Mouse (Mus musculus): ENCODE data around the gene Atp5c1. TPM values are rescaled to one million over a fixed set of nuclear protein-coding genes. Genes with fewer than 3 reads are reported as not detected.

Gene Atp5c1
- total RNA-seq (2022), result 100 to 1,000 TPM; 236 to 253 (median 249) TPM

DNA sequence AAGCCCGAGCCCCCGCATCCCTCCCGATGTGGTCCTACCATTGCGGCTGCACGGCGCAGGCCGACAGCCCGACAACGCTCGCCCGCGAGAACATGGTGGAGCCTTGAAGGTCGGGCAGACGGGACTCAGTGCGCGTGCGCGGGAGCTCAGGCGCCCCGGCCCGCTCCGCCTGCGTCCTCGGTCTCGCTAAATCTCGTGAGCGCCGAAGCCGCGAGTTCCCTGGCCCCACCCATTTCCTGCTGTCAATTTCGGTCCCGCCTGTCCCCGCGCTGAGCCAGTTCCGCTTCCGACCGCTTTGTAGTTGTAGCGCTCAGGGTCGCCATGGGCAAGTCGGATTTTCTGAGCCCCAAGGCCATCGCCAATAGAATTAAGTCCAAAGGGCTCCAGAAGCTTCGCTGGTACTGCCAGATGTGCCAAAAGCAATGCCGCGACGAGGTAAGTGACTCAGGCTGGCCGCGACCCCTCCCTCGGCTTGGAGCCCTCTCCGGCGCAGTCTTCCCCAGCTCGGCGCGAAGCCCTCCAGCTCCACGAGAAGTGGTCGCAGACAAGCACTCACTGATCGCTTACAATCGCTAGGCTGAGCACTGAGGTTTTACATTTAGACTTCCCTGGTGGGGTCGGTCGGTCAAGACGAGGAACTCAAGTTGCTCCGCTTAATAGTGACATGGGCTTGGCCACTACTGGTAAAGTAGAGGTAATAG lies at the start of gene Atp5c1, which contains the start of gene Kin:
Gene Atp5c1 (minus strand): TSS at position 201 of the 701 bp plus-strand sequence.
Gene Kin (plus strand): TSS at position 284 of the 701 bp plus-strand sequence.
- peak; percentile 94 to 97 for DNase-seq (ENCODE audit: low spot score in 2 of 2)

DNA sequence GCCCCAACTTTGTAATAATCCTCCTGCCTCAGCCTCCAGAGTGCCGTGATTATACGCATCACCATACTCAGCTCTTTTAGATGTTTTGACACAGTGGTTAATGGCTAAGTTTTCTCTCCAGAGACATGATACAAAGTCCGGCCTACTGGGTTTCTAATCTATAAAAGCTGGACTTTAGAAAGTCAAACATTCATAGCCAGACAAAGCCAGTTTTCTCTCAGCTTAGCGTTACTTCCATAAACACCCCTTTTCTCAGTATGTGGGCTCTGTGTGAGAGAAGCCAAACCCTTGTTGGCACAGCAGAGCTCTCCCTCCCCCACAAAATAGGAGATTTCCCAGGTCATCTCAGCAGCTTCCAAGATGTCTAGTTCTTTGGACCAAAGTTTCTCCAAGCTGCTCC lies 48.3 kb upstream of the Atp5c1 start:
- no peak for DNase-seq (ENCODE audit: low spot score in 2 of 2)

DNA sequence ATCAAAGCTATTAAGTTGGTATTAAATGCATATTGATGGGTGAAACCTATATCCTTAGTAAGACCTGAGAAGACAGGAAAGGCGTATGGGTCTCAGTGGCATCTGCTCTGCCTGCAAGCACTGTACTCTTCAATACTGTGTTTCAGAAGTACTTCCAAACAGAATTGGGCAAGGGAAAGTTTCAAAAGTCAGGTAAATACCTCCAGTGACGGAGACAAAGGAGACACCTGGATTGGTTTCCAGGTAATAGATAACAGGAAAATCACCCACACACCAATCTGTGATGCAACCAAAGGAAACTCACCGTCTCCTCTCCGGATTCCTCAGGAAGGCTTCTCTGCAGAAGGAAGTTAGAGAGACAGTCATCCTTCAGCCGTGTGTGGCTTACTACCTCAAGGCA lies 47.2 kb upstream of the Atp5c1 start:
- DNase-seq (ENCODE audit: low spot score in 2 of 2), result no peak

DNA sequence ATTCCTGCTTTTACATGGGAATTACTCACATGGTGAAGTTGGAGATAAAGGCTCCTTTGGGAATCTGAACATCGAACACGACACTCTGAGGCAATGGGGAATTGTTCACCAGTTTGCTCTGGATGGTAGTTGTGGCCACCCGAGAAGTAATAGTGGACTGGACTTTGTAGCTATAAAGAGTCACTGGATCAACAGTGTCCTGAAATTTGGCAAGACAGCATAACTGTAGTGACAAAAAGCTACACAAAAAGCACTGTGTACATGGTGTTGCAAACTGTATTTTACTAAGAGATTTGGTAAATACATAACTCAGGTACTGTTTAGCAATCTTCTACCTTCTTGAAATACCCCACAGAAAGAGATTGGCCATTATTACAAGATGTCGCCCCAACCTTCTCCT lies 45.8 kb upstream of the Atp5c1 start:
- DNase-seq (ENCODE audit: low spot score in 2 of 2), result no peak

DNA sequence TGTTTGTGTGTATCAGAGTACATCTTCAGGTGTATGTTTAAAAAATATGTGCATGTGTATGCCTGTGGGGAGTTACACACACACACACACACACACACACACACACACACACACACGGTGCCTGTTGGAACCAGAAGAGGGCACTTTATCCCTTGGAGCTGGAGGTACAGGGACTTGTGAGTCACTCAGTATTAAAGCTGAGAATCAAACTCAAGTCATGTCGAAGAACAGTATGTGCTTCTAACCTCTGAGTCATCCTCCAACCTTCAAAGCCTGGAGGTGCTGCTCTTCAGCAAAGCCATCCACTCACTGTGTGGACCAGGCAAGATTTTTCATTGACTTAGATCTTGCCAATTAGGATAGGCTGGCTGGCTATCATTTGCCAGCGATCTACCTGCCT lies 41.5 kb upstream of the Atp5c1 start:
- DNase-seq (ENCODE audit: low spot score in 2 of 2), result no peak

DNA sequence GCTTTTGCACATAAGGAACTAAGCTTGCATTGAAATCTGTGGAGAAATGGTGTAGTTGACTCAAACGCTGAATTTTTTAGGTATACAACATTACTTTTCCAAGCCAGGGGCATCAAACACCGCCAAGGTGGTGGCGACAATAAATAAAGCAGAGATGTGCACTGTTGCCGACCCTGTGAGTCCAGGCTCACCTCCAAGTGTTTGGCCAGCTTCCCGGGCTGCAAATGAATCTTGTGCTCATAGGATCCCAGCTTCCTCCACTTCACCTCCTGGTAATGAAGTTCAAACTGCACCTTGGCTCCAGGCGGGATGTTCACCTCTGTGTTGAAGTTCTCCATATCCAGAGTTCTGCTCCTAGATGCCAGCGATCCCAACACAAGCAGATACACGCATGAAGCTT lies 39.0 kb upstream of the Atp5c1 start:
- no peak for DNase-seq (ENCODE audit: low spot score in 2 of 2)

DNA sequence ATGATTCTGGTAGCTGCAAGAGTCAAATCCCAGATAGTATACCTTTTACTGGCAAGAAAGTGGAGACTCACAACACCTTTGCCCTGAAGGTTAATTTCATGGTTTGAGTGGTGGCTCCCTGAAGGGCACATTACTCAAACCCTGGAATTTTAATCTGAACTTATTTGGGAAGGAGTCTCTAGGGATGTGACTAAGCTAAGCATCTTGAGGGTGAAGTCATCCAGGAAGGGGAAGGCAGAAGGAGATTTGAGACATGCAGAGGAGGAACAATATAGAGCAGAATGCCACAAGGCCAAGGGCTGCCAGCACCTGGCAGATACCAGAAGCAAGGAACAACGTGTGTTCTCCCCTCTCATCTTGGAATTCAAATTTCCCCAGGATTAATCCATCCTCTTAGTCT lies 38.4 kb upstream of the Atp5c1 start:
- DNase-seq (ENCODE audit: low spot score in 2 of 2), result no peak

DNA sequence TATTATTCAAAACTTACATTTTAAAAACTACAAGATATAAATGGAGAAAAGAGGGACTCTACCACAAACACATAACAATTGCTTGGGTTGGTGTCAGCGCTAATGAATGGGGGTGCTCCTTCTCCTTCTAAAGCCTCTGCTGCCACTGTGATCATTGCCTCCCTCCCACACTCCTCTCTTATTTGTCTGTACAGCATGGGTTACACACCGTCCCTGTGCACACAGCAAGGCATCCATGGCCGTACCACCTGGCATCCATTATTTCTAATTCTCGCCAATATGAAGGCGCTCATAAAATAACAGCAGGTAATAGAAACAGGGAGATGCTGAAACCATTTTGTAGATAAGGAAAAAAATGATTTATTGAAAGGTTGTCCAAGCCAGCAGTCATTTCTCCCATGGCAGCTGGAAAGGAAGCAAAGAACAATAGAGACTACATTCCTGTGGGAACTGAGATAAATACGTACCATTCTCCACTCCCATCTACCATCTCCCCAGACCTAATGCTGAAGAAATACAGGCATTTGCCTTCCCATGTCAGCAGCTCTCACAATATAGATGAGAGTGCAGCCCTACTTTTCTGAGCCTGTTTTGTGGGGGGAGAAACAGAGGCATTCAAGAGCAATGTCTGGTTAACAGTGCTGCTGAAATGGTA lies 28.4 kb upstream of the Atp5c1 start:
- no peak for DNase-seq (ENCODE audit: low spot score in 2 of 2)

DNA sequence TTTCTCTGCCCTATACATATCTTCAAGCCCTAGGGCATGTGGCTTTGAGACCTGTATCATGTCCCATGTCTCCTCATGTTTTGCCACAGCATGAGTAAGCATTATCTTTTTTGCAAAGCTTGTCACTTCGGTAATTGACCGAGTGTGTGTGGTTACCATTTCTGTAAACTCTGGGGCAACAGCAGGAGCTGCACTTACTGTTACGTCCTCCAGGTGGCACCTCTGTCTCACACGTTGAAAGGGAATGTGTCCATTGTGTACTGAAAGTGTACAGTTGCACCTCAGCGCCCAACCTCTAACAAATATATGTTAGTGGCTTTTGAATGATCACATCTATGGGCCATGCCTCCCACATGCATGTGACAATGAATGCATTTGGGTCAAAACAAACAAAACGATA lies 20.9 kb upstream of the Atp5c1 start:
- DNase-seq (ENCODE audit: low spot score in 2 of 2), result peak in 1 of 2 experiments; percentile 62

DNA sequence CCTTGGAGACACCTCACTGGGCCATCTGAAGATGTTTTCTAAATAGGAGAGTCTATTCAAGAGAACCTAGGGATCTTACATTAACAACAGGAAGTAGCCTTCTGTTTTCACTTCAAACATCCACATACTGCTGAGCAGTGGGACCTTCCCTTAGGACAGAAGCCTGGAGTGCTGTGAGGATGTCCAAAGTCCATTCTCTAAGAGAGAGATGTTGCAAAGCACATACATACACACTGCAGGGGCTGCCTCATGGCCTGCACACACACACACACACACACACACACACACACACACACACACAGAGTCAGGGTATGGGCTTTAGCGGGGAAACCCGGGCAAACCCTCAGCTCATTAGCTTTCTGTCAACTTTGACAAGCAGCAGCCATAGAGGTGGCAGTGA lies 20.2 kb upstream of the Atp5c1 start:
- DNase-seq (ENCODE audit: low spot score in 2 of 2), result no peak

DNA sequence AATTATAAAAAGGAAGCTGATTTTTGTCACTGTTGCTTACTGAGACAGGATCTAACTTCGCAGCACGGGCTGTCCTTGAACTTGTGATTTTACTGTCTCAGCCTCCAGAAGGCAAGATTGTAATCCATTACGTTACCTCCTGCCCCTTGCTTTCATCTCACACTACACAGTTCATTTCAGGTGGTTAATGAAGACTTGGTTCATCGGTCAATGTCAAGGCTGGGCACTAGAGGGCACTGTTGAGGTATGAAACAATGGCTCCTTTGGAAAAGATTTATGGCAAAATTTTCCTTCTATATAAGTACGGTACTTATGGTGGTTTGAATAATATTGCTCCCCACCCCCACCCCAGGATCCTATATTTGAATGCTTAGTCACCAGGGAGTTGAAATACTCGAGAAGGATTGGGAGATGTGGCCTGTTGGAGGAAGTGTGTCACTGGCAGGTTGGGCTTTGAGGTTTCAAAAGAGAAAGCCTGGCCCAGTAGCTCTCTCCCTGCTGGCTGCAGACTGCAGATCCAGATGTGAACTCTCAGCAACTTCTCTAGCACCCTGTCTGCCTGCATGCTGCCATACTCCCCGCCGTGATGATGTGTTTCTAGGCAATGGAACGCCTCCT lies 18.4 kb upstream of the Atp5c1 start:
- DNase-seq (ENCODE audit: low spot score in 2 of 2), result peak in 1 of 2 experiments; percentile 56

DNA sequence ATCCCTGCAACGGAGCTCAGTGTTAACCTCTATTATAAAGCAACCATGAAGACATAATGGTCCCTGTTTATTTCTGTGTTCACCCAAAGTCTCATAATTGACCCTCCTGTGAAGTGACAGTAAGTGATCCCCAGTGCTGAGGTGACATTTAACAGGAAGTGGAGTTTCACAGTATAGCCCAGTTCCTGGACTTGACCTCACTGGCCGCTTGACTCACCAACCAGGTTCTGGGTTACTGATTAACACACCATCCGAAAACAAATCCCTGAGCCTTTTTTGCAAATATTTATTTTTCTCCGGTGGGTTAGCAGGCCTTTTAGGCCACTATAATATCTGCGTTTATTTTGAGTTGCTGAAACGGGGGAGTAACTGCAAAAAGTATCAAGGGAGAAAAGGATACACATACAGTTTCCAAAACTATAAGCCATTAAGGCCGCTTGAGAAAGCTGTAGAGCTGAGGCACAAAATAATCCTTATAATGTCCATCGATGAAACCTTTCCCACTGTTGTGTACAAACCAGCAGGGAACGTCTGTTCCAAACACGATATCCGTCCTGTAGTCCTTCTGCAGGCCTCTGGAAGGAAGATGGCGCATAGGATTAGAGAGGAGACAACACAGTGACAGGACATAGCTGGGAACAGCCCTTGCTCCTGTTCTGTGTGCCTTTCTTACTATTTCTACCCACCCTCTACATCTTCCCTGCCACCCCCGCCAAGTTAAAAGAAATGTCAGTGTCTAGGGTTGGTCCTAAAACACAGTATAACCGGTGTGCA lies 14.2 kb upstream of the Atp5c1 start:
- DNase-seq (ENCODE audit: low spot score in 2 of 2), result no peak

DNA sequence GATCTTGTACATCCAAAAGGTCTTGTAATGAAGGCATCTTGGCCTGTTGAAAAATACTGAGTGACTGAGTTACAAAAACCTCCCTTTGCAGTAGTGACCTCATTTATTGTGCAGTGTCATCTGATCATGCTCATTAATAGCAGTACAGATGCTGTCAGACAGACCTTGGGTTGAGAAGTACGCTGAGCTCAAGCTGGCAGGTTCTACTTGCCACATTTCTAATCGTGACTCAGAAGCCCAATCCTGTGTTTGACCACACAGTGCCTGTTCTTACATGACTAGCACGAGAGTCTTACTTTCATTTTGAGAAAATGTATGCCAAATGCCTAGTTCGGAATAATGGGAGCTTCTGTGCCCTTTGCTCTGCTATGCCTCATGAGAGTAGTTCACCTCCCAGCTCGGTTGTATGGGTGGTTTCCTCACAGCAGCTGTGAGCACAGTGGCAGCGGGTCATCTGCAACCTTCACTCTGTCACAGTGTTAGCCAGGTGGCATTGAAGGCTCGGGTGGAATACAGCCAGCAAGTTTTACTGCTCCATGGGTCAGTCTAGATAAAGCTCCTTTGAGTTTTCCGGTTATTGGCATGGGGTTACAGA lies 7.0 kb upstream of the Atp5c1 start:
- DNase-seq (ENCODE audit: low spot score in 2 of 2), result no peak

DNA sequence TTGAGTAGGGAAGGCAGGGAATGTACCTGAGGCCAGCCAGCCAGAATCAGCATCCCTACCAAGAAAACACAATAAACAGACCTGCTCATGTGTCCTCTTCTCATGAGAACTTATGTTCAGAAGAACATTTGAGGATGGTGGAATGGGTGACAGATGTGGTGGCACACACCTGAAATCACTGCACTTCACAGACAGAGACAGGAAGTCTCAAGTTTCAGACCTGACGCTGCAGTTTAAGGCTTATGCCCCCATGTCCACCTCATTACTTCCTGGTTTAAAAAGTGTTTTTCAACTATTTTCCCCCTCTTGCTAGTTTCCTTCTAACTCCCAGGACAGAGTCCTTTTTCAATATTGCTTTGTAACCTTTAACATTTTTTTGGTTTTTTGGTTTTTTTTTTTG lies 2.4 kb upstream of the Atp5c1 start:
- no peak for DNase-seq (ENCODE audit: low spot score in 2 of 2)

DNA sequence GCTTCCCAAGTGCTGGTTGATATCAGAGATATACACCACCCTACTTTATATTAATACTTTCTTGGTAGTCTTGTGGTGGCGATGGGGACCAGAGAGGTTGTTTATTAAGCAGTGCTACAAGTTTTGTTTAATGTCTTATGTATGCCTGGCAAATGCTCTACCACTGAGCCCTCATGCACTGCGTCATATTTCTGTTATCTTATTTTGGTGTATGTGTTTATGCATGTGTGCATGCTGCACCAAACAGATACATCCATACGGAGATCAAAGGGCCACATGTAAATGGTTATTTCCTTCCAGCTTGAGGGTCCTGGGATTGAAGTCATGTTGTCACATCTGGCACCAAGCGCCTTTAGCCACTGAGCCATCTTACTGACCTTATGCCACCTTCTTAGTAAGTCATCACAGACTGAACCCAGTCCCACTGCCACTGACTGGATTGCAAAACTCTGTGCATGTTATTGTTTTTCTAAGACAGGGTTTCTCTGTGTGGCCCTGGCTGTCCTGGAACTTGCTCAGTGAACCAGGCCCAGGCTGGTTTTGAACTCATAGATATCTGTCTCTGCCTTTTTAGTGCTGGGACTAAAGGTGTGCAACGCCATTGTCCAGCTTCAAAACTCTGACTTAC lies 1.3 kb upstream of the Atp5c1 start:
- DNase-seq (ENCODE audit: low spot score in 2 of 2), result no peak

DNA sequence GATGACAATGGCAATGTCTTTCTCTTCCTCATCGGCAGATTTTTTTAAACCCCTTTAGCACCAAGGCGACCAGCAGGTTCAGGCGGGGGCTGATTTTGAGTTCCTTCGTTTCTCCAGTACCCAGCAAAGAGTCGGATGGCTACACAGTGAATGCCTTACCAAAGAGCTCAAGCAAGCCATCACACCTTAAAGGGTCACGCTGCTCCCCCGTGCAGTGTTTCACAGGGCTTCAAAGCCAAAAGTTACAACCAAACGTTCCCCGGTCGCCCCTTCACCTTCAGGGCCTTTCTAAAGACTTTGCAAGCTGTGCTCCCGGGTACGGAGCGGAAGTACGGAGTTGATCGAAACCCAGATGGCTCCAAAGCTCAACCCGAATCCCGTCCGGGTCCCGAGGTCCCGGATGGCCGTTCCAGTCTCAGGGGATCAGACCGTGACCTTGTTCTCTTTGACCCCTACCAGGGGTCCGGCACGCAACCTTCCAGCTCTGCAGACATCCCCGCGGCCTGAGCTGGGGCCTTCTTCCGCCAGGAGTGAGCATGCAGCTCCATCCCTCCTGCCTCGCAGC lies 483 bp downstream of the Atp5c1 start:
- DNase-seq (ENCODE audit: low spot score in 2 of 2), result no peak

DNA sequence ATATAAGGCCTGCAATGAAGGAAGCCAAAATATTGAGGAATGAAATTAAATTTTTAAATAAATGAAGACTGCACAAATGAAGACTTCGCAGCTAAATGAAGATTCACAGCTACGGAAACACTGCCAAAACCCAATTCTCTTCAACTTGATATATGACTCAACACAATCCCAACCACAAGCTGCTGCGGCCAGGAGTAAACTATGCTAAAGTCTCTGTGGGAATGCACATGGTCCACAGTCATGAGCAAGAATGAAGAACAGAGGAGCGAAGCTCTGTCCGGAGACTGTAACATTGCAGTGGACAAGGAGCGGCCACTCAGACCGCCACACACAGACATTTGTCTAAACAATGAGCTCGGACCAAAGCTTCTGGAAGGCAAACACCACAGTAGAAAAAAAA lies 3.6 kb downstream of the Atp5c1 start:
- DNase-seq (ENCODE audit: low spot score in 2 of 2), result no peak

DNA sequence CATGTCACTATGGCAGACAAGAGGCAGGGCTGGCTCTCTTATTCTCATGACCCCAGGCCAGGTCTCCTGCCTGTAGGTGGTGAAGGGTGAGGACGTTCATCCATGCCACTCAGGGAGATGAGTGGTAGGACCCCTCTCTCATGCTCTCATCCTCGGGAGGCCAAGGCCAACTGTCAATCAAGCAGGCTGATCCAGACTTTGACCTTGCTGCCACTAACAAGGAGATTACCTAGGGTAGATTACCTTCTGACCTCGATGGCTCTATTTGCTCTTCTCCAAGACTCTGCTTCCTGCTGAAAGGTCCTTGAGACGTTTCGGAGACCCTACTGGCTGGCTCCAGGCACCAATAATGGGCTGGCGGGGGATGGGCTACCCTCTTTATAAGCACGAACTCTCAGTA lies 5.8 kb downstream of the Atp5c1 start:
- no peak for DNase-seq (ENCODE audit: low spot score in 2 of 2)

DNA sequence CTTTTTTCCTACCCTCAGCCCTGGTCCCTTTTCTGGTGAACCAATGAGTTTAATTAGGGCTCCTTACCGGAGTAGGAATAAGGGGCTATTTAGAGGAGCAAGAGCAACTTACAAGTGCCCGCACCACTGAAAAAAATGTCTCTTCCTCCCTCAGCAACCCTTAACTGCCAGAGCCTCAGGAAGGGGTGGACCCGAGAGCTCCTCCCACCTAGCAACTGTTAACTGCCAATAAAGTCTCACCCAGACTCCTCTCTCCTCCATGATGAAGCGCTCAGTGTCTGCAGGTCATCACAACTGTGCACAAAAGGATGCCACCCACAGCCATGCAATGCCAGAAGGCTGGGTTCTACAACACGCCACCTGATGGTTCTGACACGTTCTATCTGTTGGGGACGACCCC lies 8.6 kb downstream of the Atp5c1 start:
- DNase-seq (ENCODE audit: low spot score in 2 of 2), result no peak

DNA sequence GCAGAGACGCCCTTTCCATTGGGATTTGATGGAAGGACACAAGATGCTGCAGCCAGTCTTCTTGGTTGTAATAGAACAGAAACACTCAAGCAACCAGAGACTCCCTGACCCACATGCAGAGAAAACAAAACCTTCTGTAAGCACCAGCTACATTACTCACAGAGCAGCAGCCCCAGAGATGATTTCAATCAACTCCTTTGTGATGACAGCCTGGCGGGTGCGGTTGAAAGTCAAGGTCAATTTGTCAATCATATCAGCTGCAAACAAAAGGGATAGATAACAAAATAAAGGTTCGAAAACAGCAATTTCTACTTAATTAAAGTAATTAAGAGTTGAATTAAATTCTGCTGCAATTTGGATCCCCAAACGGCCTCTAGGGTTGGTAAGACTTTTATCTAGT lies 21.5 kb downstream of the Atp5c1 start:
- DNase-seq (ENCODE audit: low spot score in 2 of 2), result no peak

DNA sequence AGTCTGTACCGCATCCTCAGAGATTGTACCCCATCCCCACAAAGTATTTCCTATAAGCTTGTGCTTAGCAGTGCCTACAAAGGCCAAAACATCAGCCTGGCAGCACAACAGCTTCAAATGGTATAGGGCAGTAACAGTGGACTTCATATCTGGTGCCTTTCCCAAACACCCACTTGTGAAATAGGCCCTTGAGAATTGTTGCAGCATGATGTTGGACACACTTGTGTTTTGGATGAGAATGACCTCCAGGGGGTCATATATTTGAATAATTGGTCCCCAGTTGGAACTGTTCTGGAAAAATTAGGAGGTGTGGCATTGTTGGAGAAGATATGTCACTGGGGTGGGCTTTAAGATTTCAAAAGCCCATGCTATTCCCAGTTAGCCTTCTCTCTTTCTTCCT lies 28.3 kb downstream of the Atp5c1 start:
- no peak for DNase-seq (ENCODE audit: low spot score in 2 of 2)
